Mouse (Mus musculus) thymus, postnatal 10 days (tissue): Measurements from ENCODE around the gene Casp8.
A peak's percentile ranks its signal among the peaks of the same experiment; 100 is the strongest.
"Not testable (repeated sequence)": the region's sequence is repeated elsewhere in the genome, so short reads cannot be mapped to it uniquely, and the experiment has no call there.

Experiments used
- DNase-seq, 2 experiments: peaks; one replicate each; pipeline ENCODE4 v3.0.0; 2021; ENCODE audit warnings: low spot score in 2 of 2

Gene Casp8

DNA sequence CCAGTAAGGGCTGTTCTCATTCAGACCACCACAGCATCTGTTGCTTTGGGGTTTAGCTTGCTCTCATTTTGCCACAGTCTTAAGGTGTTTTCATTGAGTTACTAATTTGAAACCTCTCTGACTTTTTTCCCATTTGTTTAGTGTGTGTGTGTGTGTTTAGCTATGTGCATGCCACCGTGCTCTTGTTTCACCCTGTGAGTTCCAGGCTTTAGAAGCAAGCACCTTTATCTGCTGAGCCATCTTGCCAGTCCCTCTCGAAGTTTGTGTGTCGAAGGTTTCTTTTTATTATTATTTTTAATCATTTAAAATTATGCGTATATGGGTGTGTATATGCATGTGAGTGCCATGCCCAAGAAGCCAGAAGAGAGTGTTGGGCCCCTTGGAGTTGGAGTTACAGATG, 3.7 kb downstream of the Casp8 start:
- no peak for DNase-seq

DNA sequence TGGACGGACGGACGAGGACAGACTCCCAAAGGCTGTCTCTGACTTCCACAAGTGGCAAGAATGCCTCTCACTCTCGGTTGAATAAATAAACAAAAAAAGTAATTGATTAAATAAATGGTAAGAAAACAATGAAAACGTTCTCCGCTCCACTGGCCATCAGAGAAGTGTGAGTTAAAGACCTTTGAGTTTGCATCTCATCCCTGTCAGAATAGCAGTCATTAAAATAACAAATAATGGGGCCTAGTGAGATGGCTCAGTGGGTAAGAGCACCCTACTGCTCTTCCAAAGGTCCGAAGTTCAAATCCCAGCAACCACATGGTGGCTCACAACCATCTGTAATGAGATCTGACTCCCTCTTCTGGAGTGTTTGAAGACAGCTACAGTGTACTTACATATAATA, 5.5 kb downstream of the Casp8 start:
- DNase-seq, result not testable (repeated sequence)

DNA sequence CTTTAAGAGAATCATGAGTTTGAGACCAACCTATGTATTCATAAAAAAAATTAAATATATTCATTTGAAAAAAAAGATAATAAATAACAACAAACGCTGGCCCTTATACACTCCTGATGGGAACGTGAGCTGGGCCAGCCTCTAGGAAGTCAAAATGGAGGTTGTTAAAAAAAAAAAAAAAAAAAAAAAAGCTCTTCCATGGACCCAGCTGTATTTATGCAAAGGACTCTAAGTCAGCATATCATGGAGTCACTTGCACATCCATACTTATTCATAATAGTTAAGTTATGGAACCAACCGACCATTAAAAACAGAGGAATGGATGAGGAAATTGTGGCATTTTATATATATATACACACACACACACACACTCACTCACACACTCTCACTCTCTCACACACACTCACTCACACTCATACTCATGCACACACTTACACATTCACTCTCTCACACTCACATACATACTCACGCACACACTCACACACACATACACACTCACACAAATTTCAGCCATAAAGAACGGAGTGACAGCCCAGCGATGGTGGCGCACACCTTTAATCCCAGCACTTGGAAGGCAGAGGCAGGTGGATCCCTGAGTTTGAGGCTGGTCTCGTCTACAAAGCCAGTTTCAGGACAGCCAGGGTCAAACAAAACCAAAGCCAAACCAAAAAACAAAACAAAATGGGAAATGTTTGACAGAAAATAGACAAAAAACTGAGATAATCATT, 6.5 kb downstream of the Casp8 start:
- DNase-seq, result no peak

DNA sequence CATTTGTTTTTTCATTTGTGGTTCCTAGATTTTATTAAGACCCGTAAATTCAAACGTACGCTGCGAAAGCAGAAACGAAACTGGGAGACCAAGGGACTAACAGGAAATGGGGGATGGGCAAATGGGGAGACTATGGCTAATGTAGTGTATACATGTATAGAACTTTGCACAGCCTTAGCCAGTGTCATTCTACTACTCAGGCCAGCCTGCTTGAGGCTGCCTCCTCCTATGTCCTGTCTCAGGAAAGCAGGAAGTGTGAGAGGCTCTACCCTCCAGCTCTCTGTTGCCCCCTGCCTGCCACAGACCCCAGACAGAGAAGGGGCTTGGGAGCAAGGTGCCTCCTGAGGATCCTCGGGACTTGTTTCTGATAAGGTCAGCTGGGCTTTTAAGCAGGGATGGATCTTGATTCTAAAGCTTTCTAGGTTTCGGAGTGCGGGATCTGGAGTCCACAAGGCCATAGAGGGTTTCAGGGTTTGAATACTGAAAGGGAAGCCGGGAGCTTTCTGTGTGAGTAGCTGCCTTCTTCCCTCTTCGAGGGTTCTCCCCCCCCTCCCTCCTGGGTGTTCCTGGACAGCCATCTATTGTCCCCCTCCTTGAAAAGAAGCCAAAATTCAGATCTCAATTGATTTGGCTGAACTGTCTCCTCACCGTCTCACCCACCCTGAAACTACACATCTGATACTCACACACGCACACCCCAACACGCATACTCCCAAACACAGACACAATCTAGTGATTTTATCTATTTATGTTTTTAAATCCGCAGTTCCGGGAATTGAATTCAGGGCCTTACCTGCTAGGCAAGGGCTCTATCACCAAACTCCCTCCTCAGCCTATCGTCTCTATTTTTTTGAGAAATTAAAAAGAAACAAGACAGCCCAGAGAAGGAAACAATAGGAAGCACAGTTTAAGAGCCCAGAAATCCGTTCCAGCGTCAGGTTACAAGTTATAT, 7.4 kb downstream of the Casp8 start:
- DNase-seq, result peak; percentile 76 to 84

DNA sequence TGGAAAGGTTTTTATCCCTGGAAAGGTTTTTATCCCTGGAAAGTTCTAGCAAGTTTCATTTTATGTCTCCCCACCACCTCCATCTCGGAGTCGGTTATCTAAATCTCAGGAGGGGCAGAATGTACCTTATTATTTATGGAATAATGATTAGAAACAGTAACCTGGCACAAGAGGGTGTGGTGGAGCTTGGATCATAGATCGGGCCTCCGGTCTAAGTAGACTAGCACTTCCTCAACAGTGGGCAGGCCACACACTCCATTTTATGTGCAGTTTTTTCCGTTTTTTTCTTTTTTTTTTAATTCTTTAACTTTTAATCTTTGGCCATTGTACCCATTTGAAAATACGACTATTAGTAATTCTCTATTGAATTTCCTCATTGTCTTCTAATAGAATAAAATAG, 8.4 kb downstream of the Casp8 start:
- no peak for DNase-seq

DNA sequence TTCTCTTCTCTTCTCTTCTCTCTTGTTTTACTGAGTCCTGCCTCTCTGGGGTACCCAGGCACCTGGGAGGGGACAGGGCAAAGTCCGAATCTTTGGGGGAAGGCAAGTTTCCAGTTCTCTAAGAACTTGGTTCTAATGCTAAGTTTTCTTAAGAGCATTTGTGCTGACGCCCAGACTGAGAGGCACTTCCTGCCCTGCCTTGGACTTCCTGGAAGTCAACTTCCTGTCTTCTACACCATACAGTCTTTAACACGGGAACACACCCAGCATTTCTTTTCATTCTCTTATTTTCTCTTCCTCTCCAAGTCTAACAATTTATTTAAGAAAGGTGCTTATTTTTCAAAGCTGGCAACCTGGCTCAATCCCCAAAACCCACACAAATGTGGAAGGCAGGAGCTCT, 11.5 kb downstream of the Casp8 start:
- peak in 1 of 2 experiments; percentile 30 for DNase-seq

DNA sequence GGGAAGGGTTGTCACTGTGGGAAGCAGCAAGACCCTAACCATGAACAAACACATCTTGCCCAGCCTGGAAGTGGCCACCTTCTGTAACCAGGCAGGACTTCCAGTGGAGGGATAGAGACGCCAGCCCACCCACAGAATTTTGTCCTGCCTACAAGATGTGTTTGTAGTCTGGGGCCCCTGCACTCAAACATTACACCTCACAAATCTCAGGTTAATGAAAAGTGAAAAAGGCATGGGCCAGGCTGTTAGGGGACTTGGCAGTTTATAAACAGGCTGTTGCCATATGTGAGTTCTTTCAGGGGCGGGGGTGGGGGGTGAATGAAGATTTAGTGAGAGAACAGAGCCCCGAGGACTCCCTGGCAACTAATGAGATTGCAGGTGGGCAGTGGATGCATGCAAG, 31.1 kb downstream of the Casp8 start:
- no peak for DNase-seq

DNA sequence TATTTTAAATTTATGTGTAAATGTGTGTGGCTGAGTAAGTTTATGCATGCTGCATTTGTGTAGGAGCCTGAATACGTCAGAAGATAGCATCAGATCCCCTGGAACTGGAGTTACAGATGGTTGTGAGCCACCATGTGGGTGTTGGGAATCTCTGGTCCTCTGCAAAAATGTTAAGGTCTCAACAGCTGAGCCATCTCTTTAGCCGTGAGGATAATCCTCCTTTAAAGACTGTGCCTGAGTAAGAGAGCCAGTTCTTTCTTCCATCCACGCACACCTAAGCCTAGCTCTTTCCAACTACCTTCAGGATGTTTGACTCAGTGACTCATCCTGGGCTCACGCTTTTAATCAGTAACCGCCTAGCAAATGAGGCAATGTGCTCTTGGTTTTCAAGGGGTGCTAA, 35.6 kb downstream of the Casp8 start:
- DNase-seq, result no peak

DNA sequence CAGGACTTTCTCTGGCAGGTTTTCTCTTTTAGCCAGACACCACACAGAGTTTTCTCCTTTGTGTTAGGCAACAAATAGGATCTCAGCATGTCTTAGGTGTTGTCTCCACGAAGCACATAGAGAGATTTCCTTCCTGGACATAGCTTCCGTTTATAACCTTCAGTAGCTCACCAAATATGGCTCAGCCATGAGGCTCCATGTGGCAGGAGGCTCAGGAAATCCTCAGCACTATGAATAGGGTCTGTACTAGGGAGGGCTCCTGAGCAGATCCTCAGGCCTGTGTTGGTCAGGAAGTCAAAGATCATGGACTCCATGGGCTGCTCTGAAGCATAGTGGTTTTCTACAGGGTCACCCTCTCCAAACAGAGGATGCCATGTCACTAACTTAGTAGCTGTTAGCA, 37.0 kb downstream of the Casp8 start:
- DNase-seq, result no peak

DNA sequence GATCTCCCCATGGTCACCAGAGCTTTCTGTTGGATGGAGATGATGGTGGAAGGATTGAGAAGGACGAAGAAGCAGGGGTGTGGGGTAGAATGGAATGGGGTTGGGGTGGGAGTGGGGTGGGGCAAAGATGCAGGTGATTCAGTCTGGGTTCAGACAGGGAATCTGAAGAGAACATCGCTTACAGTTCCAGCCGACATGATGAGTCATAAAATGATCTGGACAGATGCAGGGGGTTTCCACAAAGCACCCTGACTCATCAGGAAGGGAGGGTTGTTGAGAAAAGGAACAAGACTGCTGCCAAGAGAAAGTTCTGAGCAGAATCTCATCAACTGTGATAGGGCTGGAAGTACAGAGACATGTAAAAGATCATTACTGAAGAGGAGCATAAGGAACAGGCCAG, 61.6 kb downstream of the Casp8 start:
- not testable (repeated sequence) for DNase-seq

DNA sequence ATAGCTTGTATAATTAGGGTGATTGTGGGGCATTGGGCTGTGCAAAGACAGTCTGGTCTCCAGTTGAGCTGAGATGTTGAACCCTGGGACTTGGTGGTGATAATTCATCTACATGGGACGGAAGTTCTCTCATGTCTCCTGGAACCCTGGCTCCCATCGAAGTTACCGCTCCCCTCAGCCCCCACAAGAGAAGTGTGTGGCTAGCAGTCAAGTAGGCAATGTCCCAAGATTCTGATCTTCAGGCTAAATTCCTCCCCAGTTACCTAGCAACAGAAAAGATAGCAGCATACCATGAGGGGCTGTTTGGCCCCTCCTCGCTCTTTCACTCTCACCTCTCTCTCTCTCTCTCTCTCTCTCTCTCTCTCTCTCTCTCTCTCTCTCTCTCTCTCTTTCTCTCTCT, 64.0 kb downstream of the Casp8 start:
- DNase-seq, result not testable (repeated sequence)

DNA sequence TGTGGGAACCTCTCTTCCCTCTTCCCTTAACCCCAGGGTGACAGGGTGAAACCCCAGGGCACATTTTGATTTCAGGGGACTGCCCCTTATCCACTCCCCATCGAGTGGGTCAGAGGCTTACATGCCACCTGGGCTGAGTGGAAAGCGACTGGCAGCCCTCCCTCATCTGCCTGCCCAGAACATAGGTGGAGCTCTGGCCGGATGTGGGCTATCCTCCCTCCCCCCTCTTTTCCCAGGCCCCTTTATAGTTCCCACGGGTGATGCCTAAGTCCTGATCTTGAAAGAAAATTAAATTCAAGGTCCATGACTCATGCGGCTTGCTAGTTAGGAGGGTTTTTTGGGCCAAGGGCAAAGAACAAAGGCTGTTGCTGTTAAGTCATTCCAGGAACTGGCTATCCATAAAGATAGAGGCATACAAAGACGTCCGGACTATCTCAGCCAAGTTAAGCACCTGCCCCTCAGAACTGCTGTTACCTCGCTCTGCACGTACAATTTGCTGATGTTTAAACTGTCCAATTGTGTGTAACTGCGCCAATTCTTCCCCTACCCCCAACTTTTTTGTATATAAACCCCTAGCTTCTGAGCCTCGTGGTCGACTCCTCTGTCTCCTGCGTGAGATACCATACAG, 64.7 kb downstream of the Casp8 start:
- DNase-seq, result peak; percentile 18 to 22

DNA sequence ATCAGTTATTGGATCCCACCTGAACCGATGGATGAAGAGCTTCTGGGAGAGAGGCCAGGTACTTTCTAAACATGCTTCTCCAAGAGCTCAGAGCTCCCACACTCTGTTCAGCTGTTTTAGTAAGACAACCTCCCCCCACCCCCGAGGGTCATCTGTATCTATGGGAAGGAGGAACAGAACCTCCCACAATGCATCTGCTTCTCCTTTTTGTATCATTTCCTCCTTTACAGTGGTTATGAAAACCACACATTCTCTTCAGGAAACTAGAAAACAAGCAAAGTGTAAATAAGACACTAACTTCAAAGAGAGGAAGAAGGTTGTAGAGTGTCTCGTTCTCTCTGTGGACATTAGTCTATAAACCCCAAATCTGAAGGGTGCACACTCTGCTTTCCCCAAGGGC, 65.4 kb downstream of the Casp8 start:
- not testable (repeated sequence) for DNase-seq

DNA sequence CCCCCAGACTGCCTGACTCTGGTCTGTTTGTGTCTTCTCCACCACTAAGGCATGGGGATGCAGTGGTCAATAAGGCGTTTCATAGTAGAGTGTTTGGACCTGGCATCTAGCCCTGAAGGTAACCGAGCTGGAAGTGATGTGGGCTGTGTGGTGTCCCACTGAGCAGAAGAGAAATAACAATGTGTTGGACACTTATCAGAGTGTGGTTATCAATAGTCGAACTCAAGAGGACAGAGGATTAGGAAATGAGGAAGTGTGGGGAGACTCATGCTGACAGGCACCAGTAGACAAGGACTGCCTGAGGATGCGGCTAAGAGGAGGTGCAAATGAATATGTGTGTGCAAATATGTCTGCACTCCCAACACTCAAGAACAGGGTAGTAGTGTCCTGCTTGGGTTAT, 81.3 kb downstream of the Casp8 start:
- not testable (repeated sequence) for DNase-seq

DNA sequence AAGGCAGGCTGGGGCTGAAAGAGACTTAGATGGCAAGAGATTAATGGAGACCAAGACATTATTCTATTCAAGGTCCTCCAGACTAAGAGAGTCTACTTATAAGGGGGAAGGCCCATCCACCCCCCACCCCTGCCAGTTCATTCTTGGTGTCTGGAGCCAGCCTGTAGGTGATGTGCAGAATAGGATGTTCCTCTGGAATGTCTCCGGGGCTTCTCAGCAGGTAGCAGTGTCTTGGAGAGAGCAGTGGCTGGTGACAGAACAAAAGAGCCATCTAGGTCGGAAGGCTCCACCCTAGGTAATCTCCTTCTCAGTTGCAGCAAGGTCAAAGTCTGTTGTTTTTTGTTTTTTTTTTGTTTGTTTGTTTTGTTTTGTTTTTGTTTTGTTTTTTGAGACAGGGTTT, 84.1 kb downstream of the Casp8 start:
- not testable (repeated sequence) for DNase-seq

DNA sequence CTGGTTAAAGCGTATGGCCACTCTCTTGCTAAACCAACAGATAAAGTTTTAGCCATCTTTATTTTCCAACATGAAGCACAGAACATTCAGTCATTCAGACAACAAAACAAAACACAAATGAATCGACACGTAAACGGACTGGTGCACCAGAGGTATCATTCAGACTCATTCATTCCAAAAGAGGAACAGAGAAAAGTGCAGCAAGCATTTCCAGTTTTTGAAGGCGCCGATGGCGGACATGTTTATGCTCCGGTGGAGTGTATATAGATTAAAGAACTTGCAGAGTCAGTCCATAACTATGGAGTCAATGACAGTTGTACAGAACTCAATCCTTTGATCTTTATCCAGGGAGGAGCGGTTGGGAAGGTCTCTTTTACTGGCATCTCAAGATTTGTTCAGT, 88.1 kb downstream of the Casp8 start:
- not testable (repeated sequence) for DNase-seq

DNA sequence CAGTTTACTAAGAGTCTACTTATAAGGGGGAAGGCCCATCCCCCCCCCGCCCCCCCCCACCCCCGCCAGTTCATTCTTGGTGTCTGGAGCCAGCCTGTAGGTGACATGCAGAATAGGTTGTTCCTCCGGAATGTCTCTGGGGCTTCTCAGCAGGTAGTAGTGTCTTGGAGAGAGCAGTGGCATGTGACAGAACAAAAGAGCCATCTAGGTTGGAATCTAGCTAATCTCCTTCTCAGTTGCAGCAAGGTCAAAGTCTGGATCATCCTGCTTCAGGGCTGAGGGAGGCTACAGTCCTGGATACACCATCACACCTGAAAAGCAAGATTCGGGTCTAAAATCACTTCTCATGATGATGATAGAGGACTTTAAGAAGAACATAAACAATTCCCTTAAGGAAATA, 90.5 kb downstream of the Casp8 start:
- DNase-seq, result no peak

DNA sequence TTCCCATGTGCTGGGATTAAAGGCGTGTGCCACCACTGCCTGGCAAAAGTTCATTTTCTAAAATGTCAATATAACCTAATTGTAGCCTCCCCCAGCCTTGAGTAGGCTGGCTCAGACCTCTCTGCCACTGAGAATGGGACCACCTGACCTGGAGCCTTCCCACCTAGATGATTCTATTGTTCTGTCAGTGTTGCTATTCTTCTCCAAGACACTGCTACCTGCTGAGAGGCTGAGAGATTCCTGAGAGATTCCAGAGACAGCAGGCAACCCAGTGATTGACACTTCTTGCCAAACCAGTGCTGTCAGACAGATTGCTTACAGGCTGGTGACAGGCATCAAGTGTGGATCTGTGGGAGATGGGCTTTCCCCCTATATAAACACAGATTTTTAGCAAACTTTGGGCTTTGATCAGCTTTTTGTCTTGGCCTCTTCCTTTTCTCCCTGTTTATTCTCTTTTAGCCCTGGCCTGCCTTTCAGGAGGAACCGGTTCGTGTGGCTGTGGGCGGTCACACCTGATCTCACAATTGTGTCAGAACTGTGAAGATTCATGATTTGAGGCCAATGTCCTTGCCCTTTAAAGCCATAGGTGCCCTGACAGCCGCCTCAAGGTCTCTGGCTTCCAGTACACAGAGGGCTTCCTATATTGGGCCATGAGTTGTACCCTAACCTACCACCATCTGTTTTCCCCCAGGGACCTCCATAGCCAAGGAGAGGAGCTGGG, 94.8 kb downstream of the Casp8 start:
- no peak for DNase-seq

DNA sequence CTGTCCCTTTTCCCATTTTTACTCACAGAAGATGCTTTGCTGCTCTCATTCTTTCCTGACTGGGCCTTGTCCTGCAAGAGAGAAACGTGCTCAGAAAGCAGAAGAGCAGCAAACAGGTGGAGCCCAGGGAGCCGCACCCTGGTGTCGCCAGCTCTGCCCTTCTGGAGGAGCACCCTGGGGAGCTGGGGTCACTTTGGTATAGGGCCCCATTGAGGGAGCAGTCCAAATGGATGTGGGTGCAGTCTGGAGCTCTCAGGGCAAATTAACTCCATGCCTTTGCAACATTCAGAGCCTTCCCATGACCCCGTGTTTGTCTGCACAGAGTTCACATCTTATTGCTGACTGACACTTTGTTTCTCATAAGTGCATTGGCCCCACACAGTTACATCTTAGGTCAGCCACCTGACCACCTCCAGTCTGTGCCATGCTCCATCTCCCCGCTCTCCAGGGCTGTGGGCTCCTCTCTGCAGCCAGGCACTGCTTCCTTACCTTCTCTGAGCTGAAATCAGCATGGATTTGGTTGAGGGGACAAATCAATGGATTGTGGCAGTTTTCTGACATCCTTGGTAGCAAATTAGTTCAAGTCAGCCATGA, 95.6 kb downstream of the Casp8 start:
- DNase-seq, result not testable (repeated sequence)

DNA sequence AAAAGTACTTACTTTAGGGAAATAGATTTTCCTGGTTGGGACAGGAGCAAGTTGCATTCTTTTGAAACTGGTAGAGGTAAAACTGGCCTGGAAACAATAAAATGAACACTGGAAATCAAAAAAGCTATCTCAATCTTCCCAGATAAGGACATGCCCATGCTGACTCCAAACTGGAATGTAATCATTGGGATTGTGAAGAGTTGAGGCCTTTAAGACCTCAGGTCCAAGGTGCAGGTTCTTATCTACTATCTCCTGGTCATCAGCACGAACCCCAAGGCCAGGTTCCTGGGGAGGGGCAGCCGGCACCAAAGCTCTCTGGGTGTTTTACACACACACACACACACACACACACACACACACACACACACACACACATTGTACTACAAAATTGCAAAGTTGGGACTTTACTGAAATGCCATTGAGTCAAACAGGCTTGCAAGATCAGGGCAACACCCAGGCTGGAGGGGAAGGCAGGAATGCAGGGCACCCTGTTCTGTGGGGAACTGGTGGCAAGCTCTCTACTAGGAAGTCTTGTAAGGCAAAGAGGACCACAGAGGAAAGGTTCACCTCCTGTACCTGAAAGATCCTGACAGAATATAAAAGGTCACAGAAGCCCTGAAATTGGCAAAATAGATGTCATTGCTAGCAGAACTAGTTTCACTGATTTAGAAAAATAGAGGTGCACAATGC, 96.5 kb downstream of the Casp8 start:
- not testable (repeated sequence) for DNase-seq

DNA sequence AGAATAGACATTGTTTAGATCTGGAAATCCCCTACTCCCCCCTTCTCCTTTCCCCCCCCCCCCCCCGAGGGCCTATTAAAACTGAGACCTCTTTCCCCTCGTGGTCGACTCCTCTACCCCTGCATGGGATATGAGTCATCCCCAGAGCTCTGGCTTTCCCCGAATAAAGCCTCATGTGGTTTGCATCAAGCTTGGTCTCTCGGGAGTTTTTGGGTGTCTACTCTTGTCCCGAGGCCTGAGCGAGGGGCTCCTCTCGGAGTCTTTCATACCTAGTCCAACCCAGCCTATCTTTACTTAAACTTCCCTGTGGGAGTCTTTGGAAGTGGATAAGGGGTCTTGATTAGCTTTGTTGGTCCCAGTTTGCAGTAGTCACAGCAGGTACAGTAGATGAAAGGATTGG, 97.2 kb downstream of the Casp8 start:
- DNase-seq, result not testable (repeated sequence)
